Mouse (Mus musculus) embryonic facial prominence, embryonic 13.5 days (tissue): Measurements from ENCODE around the gene Ppp6r1. TPM values are rescaled to one million over a fixed set of nuclear protein-coding genes. Genes with fewer than 3 reads are reported as not detected.

Experiments used
- ATAC-seq: fragments of 200-750 bp; cut with Nextera tagmentation; 2 replicates; pipeline ENCODE4 v1.8.0; 2017; ENCODE audit warnings: low read depth; ENCODE audit not compliant: insufficient number of reproducible peaks, insufficient read depth, low FRiP score, low TSS enrichment
- H3K27ac ChIP-seq: fragments of 300-500 bp; sonication (generic); 2 replicates; pipeline ENCODE4 v1.5.1; 2015; ENCODE audit warnings: moderate library complexity, mild to moderate bottlenecking, inconsistent platforms
- H3K27me3 ChIP-seq: fragments of 300-500 bp; sonication (generic); 2 replicates; pipeline ENCODE4 v1.6.1; 2015; ENCODE audit warnings: mild to moderate bottlenecking, inconsistent platforms
- H3K36me3 ChIP-seq: fragments of 300-500 bp; sonication (generic); 2 replicates; pipeline ENCODE4 v1.6.1; 2015; ENCODE audit warnings: mild to moderate bottlenecking, inconsistent platforms
- H3K4me1 ChIP-seq: fragments of 300-500 bp; sonication (generic); 2 replicates; pipeline ENCODE4 v1.6.1; 2015; ENCODE audit warnings: inconsistent platforms
- H3K4me2 ChIP-seq: fragments of 300-500 bp; sonication (generic); 2 replicates; pipeline ENCODE4 v1.6.1; 2015; ENCODE audit warnings: moderate library complexity, mild to moderate bottlenecking, inconsistent platforms
- H3K4me3 ChIP-seq: fragments of 300-500 bp; sonication (generic); 2 replicates; pipeline ENCODE4 v1.5.1; 2015; ENCODE audit warnings: mild to moderate bottlenecking, inconsistent platforms
- H3K9ac ChIP-seq: fragments of 300-500 bp; sonication (generic); 2 replicates; pipeline ENCODE4 v1.6.1; 2015; ENCODE audit warnings: mild to moderate bottlenecking, inconsistent platforms
- H3K9me3 ChIP-seq: fragments of 300-500 bp; sonication (generic); 2 replicates; pipeline ENCODE4 v1.6.1; 2016; ENCODE audit warnings: inconsistent platforms
- WGBS: fragments of 180-500 bp; shearing (Covaris S2); methylation state at CpG from one replicate; pipeline ENCODE4 v1.1.7; 2015; ENCODE audit warnings: mixed read lengths; 5-methylcytosine and 5-hydroxymethylcytosine counted together
- polyA plus RNA-seq: library from polyadenylated mRNA; unstranded; fragments of >200 nt; fragmentation: Nextera tagmentation; extraction: Ambion mirVana; gene quantifications from 2 replicates; pipeline ENCODE4 v1.2.1, GENCODE M21; 2015

The Ppp6r1 gene
- polyA plus RNA-seq, 1 experiment from 2014 or later = 14.1 TPM

GRCm38 (mm10) chr7:4674114-4674731 is 15.4 kb upstream of the Ppp6r1 start:
- H3K4me2 ChIP-seq = no peak overlapping the region
- H3K9me3 ChIP-seq = no peaks in the 10 kb centered on the region
- no peak for ATAC-seq
- H3K9ac ChIP-seq = no peak overlapping the region
- H3K4me1 ChIP-seq = no peaks in the 10 kb centered on the region
- peaks cover 72% of the 10 kb centered on the region for H3K36me3 ChIP-seq
- no peak overlapping the region for H3K27ac ChIP-seq
- H3K27me3 ChIP-seq = no peaks in the 10 kb centered on the region
- H3K4me3 ChIP-seq = no peak overlapping the region
- 88% methylated on average over 12 of the region's 12 CpGs for WGBS

- no peak overlapping the region for H3K4me3 ChIP-seq
- ATAC-seq = no peak
- WGBS = 36% methylated on average over 4 of the region's 4 CpGs
- no peak overlapping the region for H3K27ac ChIP-seq
- H3K27me3 ChIP-seq = no peaks in the 10 kb centered on the region
- H3K36me3 ChIP-seq = peaks cover 76% of the 10 kb centered on the region
- 0 out of 2 replicates have a peak overlapping the region, but pooled peaks have one; percentile 21 for H3K9ac ChIP-seq
- H3K9me3 ChIP-seq = no peaks in the 10 kb centered on the region
- no peak overlapping the region for H3K4me2 ChIP-seq
- no peaks in the 10 kb centered on the region for H3K4me1 ChIP-seq
These were observed 13.1 kb upstream of the Ppp6r1 start for GRCm38 (mm10) chr7:4671956-4672355.

DNA sequence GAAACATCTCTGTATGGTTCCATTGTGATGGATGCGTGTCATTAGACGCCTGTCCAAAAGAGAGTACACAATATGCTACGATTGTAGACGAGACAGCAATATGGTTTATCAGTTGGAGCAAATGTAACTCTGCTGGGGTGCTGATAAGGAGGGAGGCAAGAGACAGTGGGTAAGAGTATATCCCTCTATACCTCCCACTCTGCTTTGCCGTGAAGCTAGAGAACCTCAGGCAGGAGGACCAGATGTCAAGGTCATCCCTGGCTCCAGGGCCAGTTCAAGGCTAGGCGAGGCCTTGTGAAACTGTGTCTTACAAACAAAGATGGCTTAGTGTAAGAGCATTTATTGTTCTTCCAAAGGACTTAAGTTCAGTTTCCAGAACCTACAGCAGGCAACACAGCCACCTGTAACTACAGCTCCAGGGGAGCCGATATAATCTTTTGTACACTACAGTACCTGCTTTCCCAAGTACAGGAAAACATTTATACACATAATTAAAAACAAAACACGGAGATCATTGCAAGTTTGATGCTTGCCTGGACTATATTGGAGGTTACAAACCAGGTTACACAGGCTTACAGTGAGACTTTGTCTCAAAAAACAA is 11.9 kb upstream of the Ppp6r1 start:
- H3K4me1 ChIP-seq = no peaks in the 10 kb centered on the region
- no peak overlapping the region for H3K4me2 ChIP-seq
- no peak overlapping the region for H3K27ac ChIP-seq
- H3K27me3 ChIP-seq = no peaks in the 10 kb centered on the region
- no peaks in the 10 kb centered on the region for H3K9me3 ChIP-seq
- H3K4me3 ChIP-seq = no peak overlapping the region
- no peak for ATAC-seq
- WGBS = 90% methylated on average over 8 of the region's 8 CpGs
- no peak overlapping the region for H3K9ac ChIP-seq
- H3K36me3 ChIP-seq = peaks cover 78% of the 10 kb centered on the region

DNA sequence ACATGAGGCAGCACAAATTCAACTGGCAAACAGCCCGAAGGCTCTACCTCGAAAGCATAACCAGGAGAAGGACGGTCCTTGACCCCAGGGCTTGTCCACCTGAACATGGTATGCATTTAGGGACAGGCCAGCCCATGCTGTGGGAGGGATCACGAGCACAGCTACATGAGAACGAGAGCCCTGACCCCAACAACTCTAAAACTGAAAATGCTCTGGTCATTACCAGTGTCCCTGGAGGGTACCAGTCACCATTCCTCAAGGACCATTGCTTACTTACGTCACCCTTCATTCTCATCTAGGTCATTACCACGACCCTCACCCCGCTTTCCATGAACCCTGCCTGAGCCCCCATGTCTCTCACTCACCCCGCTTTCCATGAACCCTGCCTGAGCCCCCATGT is 10.3 kb upstream of the Ppp6r1 start:
- WGBS = 93% methylated on average over 9 of the region's 9 CpGs
- Histone ChIP-seq H3K27ac (no peak overlapping the region), H3K4me1 (no peaks in the 10 kb centered on the region), H3K4me3 (no peak overlapping the region), H3K9me3 (no peaks in the 10 kb centered on the region), H3K4me2 (no peak overlapping the region), H3K36me3 (peaks cover 71% of the 10 kb centered on the region), H3K9ac (no peak overlapping the region), H3K27me3 (no peaks in the 10 kb centered on the region)
- ATAC-seq = no peak

- Histone ChIP-seq H3K27ac (no peak overlapping the region), H3K4me1 (no peaks in the 10 kb centered on the region), H3K4me3 (no peak overlapping the region), H3K4me2 (no peak overlapping the region), H3K9me3 (no peaks in the 10 kb centered on the region), H3K9ac (no peak overlapping the region), H3K27me3 (no peaks in the 10 kb centered on the region), H3K36me3 (peaks cover 72% of the 10 kb centered on the region)
- 95% methylated on average over 8 of the region's 8 CpGs for WGBS
- ATAC-seq = no peak
These were observed 9.7 kb upstream of the Ppp6r1 start for GRCm38 (mm10) chr7:4668506-4668905.

- Histone ChIP-seq H3K27ac (no peak overlapping the region), H3K4me3 (no peak overlapping the region), H3K4me1 (no peaks in the 10 kb centered on the region), H3K4me2 (no peak overlapping the region), H3K36me3 (peaks cover 76% of the 10 kb centered on the region), H3K9me3 (no peaks in the 10 kb centered on the region), H3K27me3 (no peaks in the 10 kb centered on the region), H3K9ac (no peak overlapping the region)
- no peak for ATAC-seq
- WGBS = 96% methylated on average over 5 of the region's 5 CpGs
These were observed 8.1 kb upstream of the Ppp6r1 start for GRCm38 (mm10) chr7:4666871-4667270.

DNA sequence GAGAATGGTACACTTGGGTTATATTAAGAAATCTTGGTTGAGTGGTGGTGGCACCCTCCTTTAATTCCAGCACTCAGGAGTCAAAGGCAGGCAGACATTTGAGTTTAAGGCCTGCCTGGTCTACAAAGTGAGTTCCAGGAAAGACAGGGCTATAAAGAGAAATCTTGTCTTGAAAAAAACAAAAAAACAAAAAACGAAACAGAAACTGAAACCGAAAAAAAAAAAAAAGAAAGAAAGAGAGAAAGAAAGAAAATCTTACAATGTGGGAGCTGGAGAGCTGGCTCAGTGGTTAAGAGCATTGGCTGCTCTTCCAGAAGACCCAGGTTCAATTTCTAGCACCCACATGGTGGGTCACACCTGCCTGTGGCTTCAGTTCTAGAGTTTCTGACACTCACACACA is 4.9 kb upstream of the Ppp6r1 start:
- Histone ChIP-seq H3K9ac (no peak overlapping the region), H3K4me3 (no peak overlapping the region), H3K4me2 (no peak overlapping the region), H3K27me3 (no peaks in the 10 kb centered on the region), H3K36me3 (peaks cover 51% of the 10 kb centered on the region), H3K4me1 (peaks cover 12% of the 10 kb centered on the region), H3K27ac (no peak overlapping the region), H3K9me3 (no peaks in the 10 kb centered on the region)
- ATAC-seq = no peak
- WGBS = 91% methylated on average over 2 of the region's 2 CpGs

- ATAC-seq = no peak
- 58% methylated on average over 8 of the region's 8 CpGs for whole genome bisulfite sequencing
- Histone ChIP-seq H3K4me3 (no peak overlapping the region), H3K27me3 (no peaks in the 10 kb centered on the region), H3K9me3 (no peaks in the 10 kb centered on the region), H3K36me3 (peaks cover 45% of the 10 kb centered on the region), H3K4me2 (no peak overlapping the region), H3K4me1 (peaks cover 12% of the 10 kb centered on the region), H3K27ac (no peak overlapping the region), H3K9ac (no peak overlapping the region)
These were observed 4.4 kb upstream of the Ppp6r1 start for GRCm38 (mm10) chr7:4663179-4663578.

DNA sequence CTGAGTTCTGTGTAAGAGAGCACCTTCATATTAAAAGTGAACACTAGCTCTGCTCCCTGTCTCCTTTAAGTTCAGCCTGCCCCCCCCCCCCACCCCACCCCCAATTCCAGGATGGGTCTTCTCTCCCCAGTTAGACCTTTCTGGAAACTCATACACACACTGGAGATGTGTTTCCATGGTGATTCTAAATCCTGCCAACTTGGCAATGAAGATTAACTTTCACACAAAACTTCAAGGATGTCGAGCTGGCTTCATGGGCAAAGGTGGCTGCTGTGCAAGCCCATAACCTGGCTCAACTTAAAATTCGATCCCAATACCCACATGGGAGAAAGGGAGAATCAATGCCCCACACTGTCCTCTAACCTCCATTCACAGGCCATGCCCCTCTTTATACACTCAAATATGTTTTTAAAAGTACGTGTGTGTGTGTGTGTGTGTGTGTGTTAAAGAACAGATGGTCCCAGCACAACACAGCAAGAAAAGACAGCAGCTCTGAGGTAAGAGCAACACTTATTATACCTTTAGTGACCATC is 1.2 kb upstream of the Ppp6r1 start:
- no peaks in the 10 kb centered on the region for H3K27me3 ChIP-seq
- H3K4me3 ChIP-seq = peak overlapping the region; percentile 83
- WGBS = 50% methylated on average over 3 of the region's 3 CpGs
- H3K27ac ChIP-seq = peak overlapping the region; percentile 97
- no peaks in the 10 kb centered on the region for H3K9me3 ChIP-seq
- peak overlapping the region; percentile 94 for H3K9ac ChIP-seq
- peaks cover 25% of the 10 kb centered on the region for H3K36me3 ChIP-seq
- H3K4me1 ChIP-seq = peaks cover 36% of the 10 kb centered on the region
- H3K4me2 ChIP-seq = peak overlapping the region; percentile 78
- ATAC-seq = no peak

- peak overlapping the region; percentile 78 for H3K4me2 ChIP-seq
- peak overlapping the region; percentile 83 for H3K4me3 ChIP-seq
- no peaks in the 10 kb centered on the region for H3K27me3 ChIP-seq
- peak overlapping the region; percentile 97 for H3K27ac ChIP-seq
- H3K9me3 ChIP-seq = no peaks in the 10 kb centered on the region
- peaks cover 49% of the 10 kb centered on the region for H3K4me1 ChIP-seq
- WGBS = under 1% methylated on average over 78 of the region's 78 CpGs
- peaks cover 10% of the 10 kb centered on the region for H3K36me3 ChIP-seq
- H3K9ac ChIP-seq = peak overlapping the region; percentile 94
- ATAC-seq = peak; percentile 46
These were observed 501 bp downstream of the Ppp6r1 start for GRCm38 (mm10) chr7:4658128-4658907.

DNA sequence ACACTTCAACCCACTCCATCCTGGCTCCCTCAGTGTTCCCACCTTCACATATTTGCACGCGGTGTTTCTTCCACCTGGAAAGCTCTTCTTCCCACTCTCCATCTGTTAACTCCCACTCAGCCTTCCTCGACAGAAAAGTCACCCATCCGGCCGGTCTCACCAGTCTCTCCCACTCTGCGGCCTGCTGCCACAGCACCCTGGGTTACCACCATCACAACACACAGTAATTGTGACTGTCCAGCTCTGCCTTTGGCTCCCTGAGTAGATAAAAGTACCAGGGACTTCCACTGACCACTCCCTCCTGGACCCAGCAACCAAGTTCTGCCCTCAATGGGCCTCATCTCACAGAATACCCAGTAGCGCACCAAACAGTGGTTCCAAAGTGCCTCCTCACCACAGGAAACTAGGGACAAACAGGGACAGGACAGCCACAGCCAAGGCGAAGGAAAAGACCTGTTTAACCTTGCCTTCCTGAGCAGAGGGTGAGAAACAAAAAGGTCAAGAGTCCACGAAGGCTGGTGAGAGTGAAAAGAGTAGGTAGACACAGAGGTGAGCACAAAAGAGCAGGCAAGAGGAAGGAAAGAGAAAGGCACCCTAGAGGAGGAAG is 1.2 kb downstream of the Ppp6r1 start:
- H3K36me3 ChIP-seq = peaks cover 10% of the 10 kb centered on the region
- H3K9me3 ChIP-seq = no peaks in the 10 kb centered on the region
- ATAC-seq = no peak
- H3K4me2 ChIP-seq = peak overlapping the region; percentile 78
- 46% methylated on average over 9 of the region's 9 CpGs for WGBS
- H3K4me1 ChIP-seq = peaks cover 51% of the 10 kb centered on the region
- no peak overlapping the region for H3K27ac ChIP-seq
- peak overlapping the region; percentile 83 for H3K4me3 ChIP-seq
- H3K27me3 ChIP-seq = no peaks in the 10 kb centered on the region
- peak overlapping the region; percentile 94 for H3K9ac ChIP-seq
